Mouse (Mus musculus): ENCODE results near the gene Vhl.
"Not testable (repeated sequence)": the region's sequence is repeated elsewhere in the genome, so short reads cannot be mapped to it uniquely, and the experiment has no call there.

Vhl gene

GRCm38 (mm10) chr6:113661353-113662241 lies 37.8 kb downstream of the Vhl start:
- peak in 1 of 2 experiments; percentile 11 for DNase-seq

GRCm38 (mm10) chr6:113662964-113663700 lies 39.4 kb downstream of the Vhl start:
- no peak for DNase-seq

- no peak for DNase-seq
Observed at GRCm38 (mm10) chr6:113664305-113664704, 40.5 kb downstream of the Vhl start.

GRCm38 (mm10) chr6:113667611-113668122 lies 43.9 kb downstream of the Vhl start:
- DNase-seq = no peak

- DNase-seq = no peak
Observed at GRCm38 (mm10) chr6:113668287-113669154, 44.8 kb downstream of the Vhl start.

- DNase-seq = no peak
Observed at GRCm38 (mm10) chr6:113669821-113670220, 46.1 kb downstream of the Vhl start.

- not testable (repeated sequence) for DNase-seq
Observed at GRCm38 (mm10) chr6:113672029-113672428, 48.3 kb downstream of the Vhl start.

- no peak for DNase-seq
Observed at GRCm38 (mm10) chr6:113672989-113673388, 49.2 kb downstream of the Vhl start.

GRCm38 (mm10) chr6:113675234-113675633 lies 51.5 kb downstream of the Vhl start:
- DNase-seq = no peak

- no peak for DNase-seq
Observed at GRCm38 (mm10) chr6:113675991-113676390, 52.2 kb downstream of the Vhl start.

- DNase-seq = no peak
Observed at GRCm38 (mm10) chr6:113677070-113677734, 53.4 kb downstream of the Vhl start.

GRCm38 (mm10) chr6:113678246-113679012 lies 54.7 kb downstream of the Vhl start:
- peak in 1 of 2 experiments; percentile 18 for DNase-seq

- DNase-seq = no peak
Observed at GRCm38 (mm10) chr6:113679993-113680566, 56.3 kb downstream of the Vhl start.
